Mouse (Mus musculus) induced T-regulatory cell, adult 2 months (primary cell): ENCODE measurements around the gene Ints3.
A peak's percentile ranks its signal among the peaks of the same experiment; 100 is the strongest.

ENCODE experiments used
- DNase-seq: peaks from one replicate; pipeline ENCODE4 v3.0.0-alpha.2; 2012; ENCODE audit warnings: low read depth

Gene Ints3

GRCm38 (mm10) chr3:90445417-90446200 is 12.2 kb upstream of the Ints3 start:
- no peak for DNase-seq

DNA sequence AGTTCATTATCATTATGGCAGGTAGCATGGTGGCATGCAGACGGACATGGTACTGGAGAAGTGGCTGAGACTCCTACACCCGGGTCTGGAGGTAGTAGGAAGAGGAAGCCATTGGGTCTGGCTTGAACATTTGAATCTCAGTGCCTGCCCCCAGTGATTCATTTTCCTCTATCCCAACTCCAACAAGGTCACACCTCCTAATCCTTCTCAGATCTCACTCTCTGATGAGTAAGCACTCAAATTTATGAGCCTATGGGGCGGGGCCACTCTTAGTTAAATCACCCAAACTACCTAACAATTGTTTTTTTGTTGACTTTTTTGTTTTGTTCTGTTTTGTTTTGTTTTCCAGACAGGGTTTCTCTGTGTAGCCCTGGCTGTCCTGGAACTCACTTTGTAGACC is 10.6 kb upstream of the Ints3 start:
- DNase-seq: no peak

GRCm38 (mm10) chr3:90440756-90441155 is 7.3 kb upstream of the Ints3 start:
- DNase-seq: no peak

DNA sequence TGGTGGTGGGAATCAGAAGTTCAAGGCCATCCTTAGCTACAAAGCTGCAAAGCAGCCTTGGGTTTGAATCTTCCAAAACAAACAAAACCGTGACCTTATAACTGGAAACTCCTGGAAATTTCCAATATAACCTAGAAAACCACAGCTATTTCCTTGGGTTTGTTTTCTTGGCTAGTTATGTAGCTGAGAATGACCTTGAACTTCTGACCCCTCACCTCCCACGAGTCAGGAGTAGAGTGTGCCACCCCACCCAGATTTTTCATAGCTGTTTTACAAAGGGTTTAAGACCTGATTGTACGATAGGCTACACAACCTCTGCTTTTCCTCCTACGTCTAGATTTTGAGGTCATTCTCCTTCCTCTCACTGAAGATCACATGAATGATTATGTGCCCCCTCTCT is 3.7 kb upstream of the Ints3 start:
- no peak for DNase-seq

DNA sequence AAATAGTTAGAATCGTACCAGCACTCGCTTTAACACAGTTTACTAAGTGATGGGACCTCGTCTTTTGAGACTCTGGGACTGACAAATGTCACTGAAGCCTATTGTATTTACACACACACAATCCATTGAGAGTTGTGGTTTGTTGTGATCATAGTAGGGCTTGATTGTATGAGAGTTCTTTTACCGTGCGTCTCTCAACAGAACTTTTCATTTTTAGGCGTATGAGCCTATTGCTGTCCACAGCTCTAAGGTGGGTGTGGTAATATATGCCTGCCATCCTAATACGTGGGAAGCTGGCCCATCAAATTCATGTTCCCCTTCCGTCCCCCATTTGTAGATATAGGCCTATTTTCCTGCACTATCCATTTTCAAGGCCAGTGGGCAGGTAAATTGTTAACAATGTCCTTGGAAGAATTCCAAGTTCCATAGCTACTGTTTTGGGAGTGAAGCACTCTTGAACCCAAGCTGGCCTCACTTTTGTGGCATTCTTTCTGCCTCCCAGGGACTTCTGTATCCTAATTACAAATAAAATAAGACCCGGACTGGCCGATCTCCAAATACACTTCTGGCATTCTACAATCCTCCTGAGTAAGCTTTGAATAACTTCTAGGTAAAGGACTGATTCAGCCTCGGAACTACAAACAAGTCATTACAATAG is 780 bp upstream of the Ints3 start:
- DNase-seq: no peak

- DNase-seq: no peak
These were observed 607 bp downstream of the Ints3 start for GRCm38 (mm10) chr3:90432811-90433219.

GRCm38 (mm10) chr3:90432348-90432747 is 1.1 kb downstream of the Ints3 start:
- peak; percentile 36 for DNase-seq

- no peak for DNase-seq
These were observed 3.8 kb downstream of the Ints3 start for GRCm38 (mm10) chr3:90429576-90429975.

- no peak for DNase-seq
These were observed 5.2 kb downstream of the Ints3 start for GRCm38 (mm10) chr3:90428186-90428585.

DNA sequence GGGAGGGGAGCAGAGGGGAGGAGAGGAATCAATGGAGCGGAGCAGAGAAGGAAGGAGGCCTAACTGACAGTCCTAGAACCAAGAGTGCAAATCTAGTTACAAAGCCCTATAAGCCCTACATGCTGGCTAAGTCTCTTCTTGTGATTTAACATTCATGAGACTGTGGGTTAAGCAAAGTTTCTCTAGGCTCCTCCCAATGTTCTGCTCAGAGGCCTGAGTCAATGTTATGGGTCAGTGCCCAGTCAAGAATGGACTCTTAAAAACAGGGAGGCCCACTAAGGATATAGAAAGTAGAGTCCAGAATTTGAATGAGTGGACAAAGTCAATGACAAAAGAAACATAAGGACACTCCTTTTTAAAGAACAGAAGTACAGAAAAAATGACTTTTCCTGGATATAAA is 5.8 kb downstream of the Ints3 start:
- DNase-seq: no peak

DNA sequence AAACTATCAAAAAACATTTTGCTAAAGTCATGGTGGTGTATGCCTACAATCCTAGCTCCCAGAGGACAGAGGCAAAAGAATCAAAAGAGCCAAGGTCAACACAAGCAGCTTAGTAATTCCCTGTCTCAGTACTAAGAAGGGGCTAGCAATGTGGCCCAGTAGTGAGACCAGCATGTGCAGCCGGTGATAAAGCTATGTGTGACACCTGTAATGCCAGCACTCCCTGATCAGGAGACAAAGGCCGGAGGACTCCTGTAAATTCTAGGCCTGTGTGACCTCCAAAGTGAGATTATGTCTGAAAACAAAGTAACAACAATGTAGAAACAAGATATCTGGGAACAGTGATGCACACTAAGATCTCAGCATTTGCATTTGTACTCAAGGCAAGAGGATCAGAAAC is 7.9 kb downstream of the Ints3 start:
- no peak for DNase-seq

- DNase-seq: no peak
These were observed 9.9 kb downstream of the Ints3 start for GRCm38 (mm10) chr3:90423549-90423948.

GRCm38 (mm10) chr3:90420696-90421095 is 12.7 kb downstream of the Ints3 start:
- DNase-seq: no peak

GRCm38 (mm10) chr3:90413011-90413396 is 20.4 kb downstream of the Ints3 start:
- DNase-seq: no peak

DNA sequence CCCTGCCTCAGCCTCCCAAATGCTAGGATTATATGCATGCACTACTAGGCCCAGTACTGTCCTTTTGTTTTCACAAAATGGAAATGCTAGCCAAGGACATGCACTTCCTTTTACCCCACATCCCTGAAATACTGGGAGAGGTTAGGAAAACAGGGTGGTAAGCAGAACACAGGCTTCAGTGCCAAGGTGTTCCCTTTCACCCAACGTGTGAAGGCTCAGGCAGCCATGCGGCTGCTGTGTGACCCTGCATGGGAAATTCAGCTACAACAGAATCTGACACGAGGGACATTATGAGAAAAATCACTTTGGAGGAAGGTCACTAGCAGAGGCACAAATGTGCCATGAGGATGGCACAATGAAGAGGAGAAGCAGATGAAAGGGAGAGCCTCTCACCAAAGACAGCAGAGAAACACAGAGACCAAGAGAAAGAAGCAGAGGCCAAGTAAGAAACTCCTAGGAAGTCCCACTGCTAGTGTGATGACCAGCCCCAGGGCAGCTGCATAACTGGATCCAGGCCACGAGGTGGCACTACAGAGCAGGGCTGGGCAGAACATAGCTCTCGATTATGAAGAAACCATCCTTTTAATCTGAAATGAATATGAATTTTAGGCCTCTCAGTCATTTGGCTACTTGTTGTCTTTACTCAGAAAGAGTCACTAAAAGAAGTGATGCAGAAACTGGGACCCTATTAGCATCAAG is 21.0 kb downstream of the Ints3 start:
- DNase-seq: peak; percentile 79

DNA sequence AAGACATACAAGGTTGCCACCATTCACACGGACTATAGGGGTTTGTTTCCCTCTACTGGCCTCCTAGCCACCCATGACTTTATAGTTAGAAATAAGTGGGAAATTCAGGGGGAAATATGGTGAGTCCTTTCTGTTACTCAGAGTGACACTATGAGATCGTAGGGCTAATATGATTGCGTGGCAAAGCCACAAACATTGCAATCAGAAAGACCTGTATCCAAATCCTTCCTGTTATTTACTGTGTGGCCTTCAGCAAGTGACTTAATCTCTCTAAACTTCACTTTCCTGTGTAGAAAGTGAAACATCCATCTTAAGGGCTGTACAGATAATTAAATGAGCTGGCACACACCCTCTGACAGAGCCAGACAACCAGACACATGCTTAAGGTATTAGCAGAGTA is 24.7 kb downstream of the Ints3 start:
- no peak for DNase-seq

DNA sequence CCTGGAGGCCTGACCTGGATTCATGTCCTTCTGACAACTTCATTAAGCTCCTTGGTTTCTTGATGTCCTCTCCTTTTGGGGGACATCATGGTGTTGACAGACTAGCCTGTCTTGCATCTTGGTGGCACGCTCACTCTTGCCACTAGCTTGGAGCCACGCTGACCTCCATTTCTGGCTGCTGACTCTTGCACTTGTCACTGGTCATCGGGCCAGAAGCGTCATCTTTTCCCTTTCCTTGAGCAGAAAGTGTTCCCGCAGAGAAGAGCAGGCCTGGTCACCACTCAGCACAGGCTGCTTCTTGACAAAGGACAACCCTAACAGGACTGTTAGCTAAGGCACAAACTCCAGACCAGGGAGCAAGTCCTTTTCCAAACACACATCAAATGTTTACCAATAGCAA is 27.0 kb downstream of the Ints3 start:
- DNase-seq: no peak

DNA sequence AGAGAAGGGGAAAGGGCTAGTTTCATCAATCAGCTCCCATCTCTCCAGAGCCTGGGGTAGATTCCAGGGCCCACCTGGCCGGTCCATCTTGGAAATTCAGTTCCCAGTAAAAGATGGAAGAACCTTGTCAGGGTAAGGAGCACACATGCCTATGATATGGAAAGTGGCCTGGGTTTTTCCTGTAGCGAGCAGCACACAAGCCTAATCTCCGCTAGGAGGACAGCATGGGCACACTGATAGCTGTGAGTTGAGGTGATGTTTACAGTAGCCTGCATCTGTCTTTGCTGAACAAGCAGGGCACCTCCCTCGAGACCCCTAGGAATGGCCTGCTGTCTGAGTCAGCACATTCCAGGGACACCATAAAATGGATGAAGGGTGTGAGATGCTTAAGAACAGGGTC is 28.8 kb downstream of the Ints3 start:
- DNase-seq: no peak

DNA sequence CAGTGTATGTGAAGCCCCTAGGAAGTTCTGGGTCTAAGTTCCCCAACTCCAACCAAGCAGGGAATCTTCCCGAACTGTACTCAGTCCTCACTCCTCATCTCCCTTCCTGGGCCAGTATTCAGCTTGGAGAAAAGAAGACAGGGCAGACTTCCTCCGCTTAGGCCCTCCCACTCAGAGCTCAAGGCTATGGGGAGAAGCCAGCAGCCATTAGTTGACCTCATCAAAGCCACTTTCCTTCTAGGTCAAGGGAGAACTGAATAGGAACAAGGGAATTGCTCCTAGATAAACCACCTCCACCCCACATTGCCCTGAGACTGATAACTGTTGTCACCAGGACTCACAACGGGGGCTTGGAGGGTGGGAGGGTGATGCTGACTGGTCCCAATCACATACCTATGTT is 29.3 kb downstream of the Ints3 start:
- DNase-seq: no peak

DNA sequence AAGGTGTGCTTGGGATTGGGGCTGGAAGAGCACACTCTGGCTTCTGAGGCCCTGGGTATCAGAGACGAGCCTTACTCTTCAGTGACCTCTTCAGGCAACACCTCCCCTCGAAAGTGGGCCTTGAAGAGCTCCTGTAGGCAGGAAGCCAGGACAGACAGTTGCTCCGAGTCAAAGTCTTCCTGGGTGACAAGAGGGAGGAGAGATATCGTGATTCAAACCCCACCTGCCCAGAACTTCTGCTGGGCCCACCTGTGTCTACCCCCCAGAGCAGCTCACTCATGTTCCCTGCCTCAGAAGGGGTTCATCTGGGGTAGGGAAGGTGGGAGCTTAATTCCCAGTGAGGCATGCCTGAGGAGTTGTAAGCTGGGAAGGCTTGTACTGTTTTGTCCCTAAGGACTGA is 32.4 kb downstream of the Ints3 start:
- no peak for DNase-seq

GRCm38 (mm10) chr3:90395629-90396028 is 37.8 kb downstream of the Ints3 start:
- no peak for DNase-seq

DNA sequence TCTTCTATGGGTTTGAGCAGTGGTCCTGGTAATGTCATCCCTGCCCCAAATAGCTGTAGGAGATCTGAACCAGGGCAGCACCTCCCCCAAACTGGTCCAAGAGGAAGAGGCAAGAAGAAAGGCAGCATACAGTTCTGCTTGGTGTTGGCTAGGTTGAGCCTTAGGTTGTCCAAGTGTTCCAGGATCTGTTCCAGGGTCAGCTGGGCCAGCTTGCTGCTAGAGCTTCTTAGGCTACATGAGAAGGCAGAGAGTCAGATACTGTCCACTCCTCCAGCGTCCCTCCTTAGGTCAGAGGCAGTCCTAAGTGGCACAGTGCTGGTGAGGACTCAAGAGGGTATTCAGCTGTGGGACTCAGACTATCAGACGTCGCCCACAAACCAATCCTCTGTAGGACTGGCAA is 40.8 kb downstream of the Ints3 start:
- DNase-seq: no peak

- no peak for DNase-seq
These were observed 41.5 kb downstream of the Ints3 start for GRCm38 (mm10) chr3:90391941-90392340.
